Mouse (Mus musculus) ES-E14 (cell line): ENCODE data around the gene Idnk. TPM values are rescaled to one million over a fixed set of nuclear protein-coding genes. Genes with fewer than 3 reads are reported as not detected.
A peak's percentile ranks its signal among the peaks of the same experiment; 100 is the strongest.

ENCODE experiments used
- DNase-seq: peaks from one replicate; pipeline ENCODE4 v3.0.0-alpha.2; 2013; ENCODE audit warnings: low read depth, low spot score
- H3K27ac ChIP-seq: 2 replicates; pipeline ENCODE4 v1.5.1; 2012; ENCODE audit warnings: low read depth, mild to moderate bottlenecking, low read length, moderate library complexity, mixed read lengths; ENCODE audit not compliant: poor library complexity, insufficient read depth, severe bottlenecking
- H3K36me3 ChIP-seq: 2 replicates; pipeline ENCODE4 v1.6.1; 2012; ENCODE audit warnings: mild to moderate bottlenecking, low read length, moderate library complexity, mixed read lengths; ENCODE audit not compliant: control insufficient read depth, poor library complexity, insufficient read depth, severe bottlenecking
- H3K4me1 ChIP-seq, 2 experiments: fragments of 150-350 bp in 1 of 2; sonication (generic) in 1 of 2; 2 replicates each; pipeline ENCODE4 v1.6.1; 2012; ENCODE audit warnings: low read length in 2 of 2, mild to moderate bottlenecking in 1 of 2, mixed read lengths in 1 of 2; ENCODE audit not compliant: control insufficient read depth in 2 of 2, insufficient read depth in 2 of 2, poor library complexity in 1 of 2
- H3K4me3 ChIP-seq, 2 experiments: fragments of 150-350 bp in 1 of 2; sonication (generic) in 1 of 2; 2 replicates each; pipeline ENCODE4 v1.5.1; 2012; ENCODE audit warnings: low read length in 2 of 2, low read depth in 1 of 2, mild to moderate bottlenecking in 1 of 2, mixed read lengths in 1 of 2; ENCODE audit not compliant: insufficient read depth in 1 of 2, poor library complexity in 1 of 2, severe bottlenecking in 1 of 2
- H3K9ac ChIP-seq: 2 replicates; pipeline ENCODE4 v1.6.1; 2012; ENCODE audit warnings: low read depth, mild to moderate bottlenecking, low read length, mixed read lengths; ENCODE audit not compliant: poor library complexity, insufficient read depth, severe bottlenecking
- H3K9me3 ChIP-seq: fragments of 150-350 bp; sonication (generic); 2 replicates; pipeline ENCODE4 v1.6.1; 2012; ENCODE audit warnings: low read depth, mild to moderate bottlenecking, low read length; ENCODE audit not compliant: control insufficient read depth, insufficient read depth
- CHD2 ChIP-seq: IDR thresholded peaks from 2 replicates; pipeline ENCODE4 v1.6.1; 2014; ENCODE audit warnings: mild to moderate bottlenecking, low read depth, low read length, inconsistent platforms
- HCFC1 ChIP-seq: IDR thresholded peaks from 2 replicates; pipeline ENCODE4 v1.6.1; 2012; ENCODE audit warnings: low read length, inconsistent platforms, borderline replicate concordance; ENCODE audit not compliant: insufficient read depth
- MAFK ChIP-seq: IDR thresholded peaks from 2 replicates; pipeline ENCODE4 v1.6.1; 2014; ENCODE audit warnings: mild to moderate bottlenecking, low read depth, low read length, inconsistent platforms; ENCODE audit not compliant: insufficient read depth
- ZC3H11A ChIP-seq: IDR thresholded peaks from 2 replicates; pipeline ENCODE4 v1.6.1; 2012; ENCODE audit warnings: low read depth, mild to moderate bottlenecking, inconsistent platforms, low read length, borderline replicate concordance
- ZNF384 ChIP-seq: IDR thresholded peaks from 2 replicates; pipeline ENCODE4 v1.6.1; 2012; ENCODE audit warnings: low read depth, low read length, inconsistent platforms
- in situ Hi-C, 2 experiments: fragments of 600-800 bp; cut with MboI; formaldehyde crosslinking; loops; one replicate each; pipeline ENCODE4 v1.15.1; 2025; ENCODE audit warnings: low sequenced_read_pairs in 2 of 2, inconsistent platforms in 1 of 2; ENCODE audit not compliant: unreplicated experiment in 2 of 2
- total RNA-seq: library from RNA; depleted of rRNA; stranded (reverse); fragments of 300-350 nt; gene quantifications from 2 replicates; pipeline ENCODE4 v1.2.3, GENCODE M21; 2012; rRNA removed

The Idnk gene
- total RNA-seq, 1 experiment: 9.6 TPM

- in situ Hi-C loops: no loop called here
- no peak for TF ChIP-seq CHD2
- TF ChIP-seq MAFK: no peak
- no peak for TF ChIP-seq HCFC1
- no peak for TF ChIP-seq ZC3H11A
- no peak for TF ChIP-seq ZNF384
- Histone ChIP-seq H3K27ac (no peak overlapping the region), H3K36me3 (no peaks in the 10 kb centered on the region), H3K4me3 (no peak overlapping the region), H3K9ac (no peak overlapping the region), H3K4me1 (peaks cover 0 to 2% of the 10 kb centered on the region in 2 experiments; a peak in 1 of 4 replicates), H3K9me3 (no peaks in the 10 kb centered on the region)
- no peak for DNase-seq
Observed at GRCm38 (mm10) chr13:58206084-58206483, 48.6 kb downstream of the Idnk start.

GRCm38 (mm10) chr13:58210441-58210840 is 53.0 kb downstream of the Idnk start:
- no peak for DNase-seq
- H3K9ac ChIP-seq: no peak overlapping the region
- peaks cover 0 to 2% of the 10 kb centered on the region in 2 experiments; a peak in 3 of 4 replicates for H3K4me1 ChIP-seq
- H3K27ac ChIP-seq: no peak overlapping the region
- TF ChIP-seq ZNF384: no peak
- TF ChIP-seq CHD2: no peak
- no peak for TF ChIP-seq ZC3H11A
- TF ChIP-seq MAFK: no peak
- TF ChIP-seq HCFC1: no peak
- no peaks in the 10 kb centered on the region for H3K36me3 ChIP-seq
- no peaks in the 10 kb centered on the region for H3K9me3 ChIP-seq
- H3K4me3 ChIP-seq: no peak overlapping the region
- in situ Hi-C loops: no loop called here

GRCm38 (mm10) chr13:58212530-58212929 is 55.1 kb downstream of the Idnk start:
- in situ Hi-C loops: no loop called here
- Histone ChIP-seq H3K9me3 (no peaks in the 10 kb centered on the region), H3K9ac (no peak overlapping the region), H3K36me3 (no peaks in the 10 kb centered on the region), H3K4me3 (no peak overlapping the region), H3K4me1 (peaks cover 2 to 3% of the 10 kb centered on the region in 2 experiments), H3K27ac (no peak overlapping the region)
- no peak for TF ChIP-seq ZNF384
- TF ChIP-seq ZC3H11A: no peak
- TF ChIP-seq CHD2: no peak
- TF ChIP-seq MAFK: no peak
- no peak for TF ChIP-seq HCFC1
- DNase-seq: no peak

GRCm38 (mm10) chr13:58213801-58214200 is 56.4 kb downstream of the Idnk start:
- Histone ChIP-seq H3K27ac (no peak overlapping the region), H3K36me3 (no peaks in the 10 kb centered on the region), H3K9me3 (no peaks in the 10 kb centered on the region), H3K4me1 (peaks cover 2 to 3% of the 10 kb centered on the region in 2 experiments), H3K9ac (no peak overlapping the region), H3K4me3 (peak overlapping the region; percentile 88 to 95; a peak in 3 of 4 replicates)
- DNase-seq: no peak
- TF ChIP-seq CHD2: no peak
- TF ChIP-seq HCFC1: no peak
- no peak for TF ChIP-seq MAFK
- no peak for TF ChIP-seq ZNF384
- TF ChIP-seq ZC3H11A: no peak
- in situ Hi-C loops: no loop called here

Other genes with a start within 250 kb of the Idnk start
- gene Spock1, start 249.3 kb upstream of the Idnk start, total RNA-seq: 0.40 and 0.53 TPM in 2 replicates
- gene Klhl3, start 44.1 kb upstream of the Idnk start, total RNA-seq: 0.63 and 0.67 TPM in 2 replicates
- 84.4 and 93.8 TPM in 2 replicates for gene Hnrnpa0, start 29.1 kb upstream of the Idnk start, total RNA-seq
- 60.2 and 91.7 TPM in 2 replicates for gene Ubqln1, start 58.0 kb downstream of the Idnk start, total RNA-seq
- 11.2 and 17.5 TPM in 2 replicates for gene Gkap1, start 118.0 kb downstream of the Idnk start, total RNA-seq
- gene Kif27, start 201.5 kb downstream of the Idnk start, total RNA-seq: 0.18 and 0.21 TPM in 2 replicates
- 12.5 and 14.5 TPM in 2 replicates for gene 2210016F16Rik, start 227.6 kb downstream of the Idnk start, total RNA-seq
- gene Rmi1, start 244.6 kb downstream of the Idnk start, total RNA-seq: 19.5 and 22.3 TPM in 2 replicates
- 576 and 704 TPM in 2 replicates for gene Hnrnpk, start 245.7 kb downstream of the Idnk start, total RNA-seq